Mouse (Mus musculus): ENCODE results near the gene Tmem52.

GRCm38 (mm10) chr4:155510981-155511380 is 42.1 kb downstream of the Tmem52 start:
- no peak for TF ChIP-seq TCF12 (IDR thresholded peaks at IDR 0.05; ENCODE audit: insufficient read depth, poor library complexity, severe bottlenecking)
- TF ChIP-seq MYOG (IDR thresholded peaks at IDR 0.05; ENCODE audit: control insufficient read depth in 1 of 3, insufficient read depth in 1 of 3, insufficient read length in 2 of 3, low read depth in 2 of 3), result no peak
- no peak for TF ChIP-seq POLR2A (IDR thresholded peaks at IDR 0.05; ENCODE audit: insufficient read length, low read depth)
- no peak for TF ChIP-seq POLR2AphosphoS2 (IDR thresholded peaks at IDR 0.05; ENCODE audit: insufficient read length, low read depth)
- TF ChIP-seq USF1 (IDR thresholded peaks at IDR 0.05; ENCODE audit: low read depth), result no peak
- TF ChIP-seq MAX (IDR thresholded peaks at IDR 0.05; ENCODE audit: low read depth), result no peak
- no peak for TF ChIP-seq CEBPB (IDR thresholded peaks at IDR 0.05; ENCODE audit: insufficient read depth, poor library complexity, severe bottlenecking)
